Mouse (Mus musculus): ENCODE measurements around the gene Lefty1. TPM values are rescaled to one million over a fixed set of nuclear protein-coding genes. Genes with fewer than 3 reads are reported as not detected.

The Lefty1 gene
- polyA plus RNA-seq, 1 experiment from 2014 or later, result 1.8 TPM

GRCm38 (mm10) chr1:180941726-180942125 is 6.9 kb downstream of the Lefty1 start:
- WGBS, result 4% methylated on average over 18 of the region's 18 CpGs
- peak overlapping the region; percentile 93 for H3K4me2 ChIP-seq (replicated peaks; ENCODE audit: low read depth, low read length)
- peak overlapping the region; percentile 69 for H3K9ac ChIP-seq (replicated peaks; ENCODE audit: low read depth, low read length)
- no peaks in the 10 kb centered on the region; the same call in 1 of the 2 replicates for H3K27me3 ChIP-seq (ENCODE audit: control insufficient read depth, insufficient read depth, low read length)
- H3K4me3 ChIP-seq (ENCODE audit: low read depth, low read length), result peak overlapping the region; percentile 87
- peaks cover 27% of the 10 kb centered on the region for H3K4me1 ChIP-seq (ENCODE audit: control insufficient read depth, insufficient read depth, low read length)
- no peaks in the 10 kb centered on the region for H3K9me3 ChIP-seq (ENCODE audit: control insufficient read depth, low read depth, low read length)
- peak overlapping the region; percentile 86 for H3K27ac ChIP-seq (ENCODE audit: low read length)
- H3K36me3 ChIP-seq (ENCODE audit: control insufficient read depth, insufficient read depth, low read length), result no peaks in the 10 kb centered on the region
- peak; percentile 0; the same call in 1 of the 2 replicates for ATAC-seq (ENCODE audit: insufficient number of reproducible peaks, insufficient read depth, low FRiP score, low read depth)

GRCm38 (mm10) chr1:180942166-180943031 is 7.6 kb downstream of the Lefty1 start, which contains the start of gene Tmem63a:
Tmem63a (plus strand) TSS chr1:180942344.
- Histone ChIP-seq H3K27ac (ENCODE audit: low read length) (peak within 1 kb of the TSS; percentile 86), H3K4me3 (ENCODE audit: low read depth, low read length) (peak within 1 kb of the TSS; percentile 87), H3K9me3 (ENCODE audit: control insufficient read depth, low read depth, low read length) (no peaks in the 10 kb centered on the region), H3K9ac (replicated peaks; ENCODE audit: low read depth, low read length) (peak within 1 kb of the TSS; percentile 69), H3K36me3 (ENCODE audit: control insufficient read depth, insufficient read depth, low read length) (peaks cover 4% of the 10 kb centered on the region; the same call in 1 of the 2 replicates), H3K4me1 (ENCODE audit: control insufficient read depth, insufficient read depth, low read length) (peaks cover 27% of the 10 kb centered on the region), H3K27me3 (ENCODE audit: control insufficient read depth, insufficient read depth, low read length) (no peaks in the 10 kb centered on the region; the same call in 1 of the 2 replicates), H3K4me2 (replicated peaks; ENCODE audit: low read depth, low read length) (peak within 1 kb of the TSS; percentile 93)
- under 1% methylated on average over 73 of the region's 73 CpGs for WGBS
- ATAC-seq (ENCODE audit: insufficient number of reproducible peaks, insufficient read depth, low FRiP score, low read depth), result peak; percentile 51

GRCm38 (mm10) chr1:180943032-180943644 is 8.3 kb downstream of the Lefty1 start:
- Histone ChIP-seq H3K27me3 (ENCODE audit: control insufficient read depth, insufficient read depth, low read length) (no peaks in the 10 kb centered on the region; the same call in 1 of the 2 replicates), H3K36me3 (ENCODE audit: control insufficient read depth, insufficient read depth, low read length) (peaks cover 7% of the 10 kb centered on the region; the same call in 1 of the 2 replicates), H3K4me1 (ENCODE audit: control insufficient read depth, insufficient read depth, low read length) (peaks cover 27% of the 10 kb centered on the region), H3K4me3 (ENCODE audit: low read depth, low read length) (peak overlapping the region; percentile 87), H3K4me2 (replicated peaks; ENCODE audit: low read depth, low read length) (peak overlapping the region; percentile 93), H3K9ac (replicated peaks; ENCODE audit: low read depth, low read length) (peak overlapping the region; percentile 69; the same call in 1 of the 2 replicates), H3K27ac (ENCODE audit: low read length) (peak overlapping the region; percentile 86), H3K9me3 (ENCODE audit: control insufficient read depth, low read depth, low read length) (no peaks in the 10 kb centered on the region)
- no peak for ATAC-seq (ENCODE audit: insufficient number of reproducible peaks, insufficient read depth, low FRiP score, low read depth)
- 52% methylated on average over 11 of the region's 11 CpGs for WGBS

GRCm38 (mm10) chr1:180943896-180944295 is 9.1 kb downstream of the Lefty1 start:
- peaks cover 27% of the 10 kb centered on the region for H3K4me1 ChIP-seq (ENCODE audit: control insufficient read depth, insufficient read depth, low read length)
- peaks cover 7% of the 10 kb centered on the region; the same call in 1 of the 2 replicates for H3K36me3 ChIP-seq (ENCODE audit: control insufficient read depth, insufficient read depth, low read length)
- no peaks in the 10 kb centered on the region for H3K9me3 ChIP-seq (ENCODE audit: control insufficient read depth, low read depth, low read length)
- ATAC-seq (ENCODE audit: insufficient number of reproducible peaks, insufficient read depth, low FRiP score, low read depth), result no peak
- H3K27ac ChIP-seq (ENCODE audit: low read length), result no peak overlapping the region
- no peak overlapping the region for H3K4me3 ChIP-seq (ENCODE audit: low read depth, low read length)
- no peak overlapping the region for H3K9ac ChIP-seq (replicated peaks; ENCODE audit: low read depth, low read length)
- H3K27me3 ChIP-seq (ENCODE audit: control insufficient read depth, insufficient read depth, low read length), result no peaks in the 10 kb centered on the region
- no peak overlapping the region for H3K4me2 ChIP-seq (replicated peaks; ENCODE audit: low read depth, low read length)
- WGBS, result 50% methylated on average over 1 of the region's 1 CpGs

GRCm38 (mm10) chr1:180944553-180944952 is 9.7 kb downstream of the Lefty1 start:
- 80% methylated on average over 4 of the region's 4 CpGs for WGBS
- no peaks in the 10 kb centered on the region for H3K27me3 ChIP-seq (ENCODE audit: control insufficient read depth, insufficient read depth, low read length)
- no peaks in the 10 kb centered on the region for H3K9me3 ChIP-seq (ENCODE audit: control insufficient read depth, low read depth, low read length)
- H3K9ac ChIP-seq (replicated peaks; ENCODE audit: low read depth, low read length), result no peak overlapping the region
- peaks cover 7% of the 10 kb centered on the region; the same call in 1 of the 2 replicates for H3K36me3 ChIP-seq (ENCODE audit: control insufficient read depth, insufficient read depth, low read length)
- H3K4me2 ChIP-seq (replicated peaks; ENCODE audit: low read depth, low read length), result peak overlapping the region; percentile 34; the same call in 1 of the 2 replicates
- peak overlapping the region; percentile 70; the same call in 1 of the 2 replicates for H3K27ac ChIP-seq (ENCODE audit: low read length)
- no peak for ATAC-seq (ENCODE audit: insufficient number of reproducible peaks, insufficient read depth, low FRiP score, low read depth)
- no peak overlapping the region for H3K4me3 ChIP-seq (ENCODE audit: low read depth, low read length)
- H3K4me1 ChIP-seq (ENCODE audit: control insufficient read depth, insufficient read depth, low read length), result peaks cover 27% of the 10 kb centered on the region

- H3K4me2 ChIP-seq (replicated peaks; ENCODE audit: low read depth, low read length), result peak overlapping the region; percentile 34
- H3K36me3 ChIP-seq (ENCODE audit: control insufficient read depth, insufficient read depth, low read length), result peaks cover 11% of the 10 kb centered on the region; the same call in 1 of the 2 replicates
- peak; percentile 84 for ATAC-seq (ENCODE audit: insufficient number of reproducible peaks, insufficient read depth, low FRiP score, low read depth)
- H3K4me1 ChIP-seq (ENCODE audit: control insufficient read depth, insufficient read depth, low read length), result peaks cover 27% of the 10 kb centered on the region
- WGBS, result 22% methylated on average over 20 of the region's 20 CpGs
- H3K27me3 ChIP-seq (ENCODE audit: control insufficient read depth, insufficient read depth, low read length), result no peaks in the 10 kb centered on the region
- H3K4me3 ChIP-seq (ENCODE audit: low read depth, low read length), result peak overlapping the region; percentile 3; the same call in 1 of the 2 replicates
- H3K9ac ChIP-seq (replicated peaks; ENCODE audit: low read depth, low read length), result no peak overlapping the region
- no peaks in the 10 kb centered on the region for H3K9me3 ChIP-seq (ENCODE audit: control insufficient read depth, low read depth, low read length)
- peak overlapping the region; percentile 70 for H3K27ac ChIP-seq (ENCODE audit: low read length)
Observed at GRCm38 (mm10) chr1:180945001-180945980, 10.5 kb downstream of the Lefty1 start.

- Histone ChIP-seq H3K4me2 (replicated peaks; ENCODE audit: low read depth, low read length) (no peak overlapping the region), H3K9me3 (ENCODE audit: control insufficient read depth, low read depth, low read length) (no peaks in the 10 kb centered on the region), H3K36me3 (ENCODE audit: control insufficient read depth, insufficient read depth, low read length) (peaks cover 11% of the 10 kb centered on the region; the same call in 1 of the 2 replicates), H3K27ac (ENCODE audit: low read length) (no peak overlapping the region), H3K4me3 (ENCODE audit: low read depth, low read length) (no peak overlapping the region), H3K27me3 (ENCODE audit: control insufficient read depth, insufficient read depth, low read length) (no peaks in the 10 kb centered on the region), H3K9ac (replicated peaks; ENCODE audit: low read depth, low read length) (no peak overlapping the region), H3K4me1 (ENCODE audit: control insufficient read depth, insufficient read depth, low read length) (peaks cover 20% of the 10 kb centered on the region)
- no peak for ATAC-seq (ENCODE audit: insufficient number of reproducible peaks, insufficient read depth, low FRiP score, low read depth)
- WGBS, result 88% methylated on average over 6 of the region's 6 CpGs
Observed at GRCm38 (mm10) chr1:180946448-180946847, 11.6 kb downstream of the Lefty1 start.
